Mouse (Mus musculus) limb, embryonic 12.5 days (tissue): ENCODE measurements around the gene Arpp21. TPM values are rescaled to one million over a fixed set of nuclear protein-coding genes. Genes with fewer than 3 reads are reported as not detected.

Experiments used
- ATAC-seq: fragments of 200-750 bp; cut with Nextera tagmentation; 2 replicates; pipeline ENCODE4 v1.8.0; 2017; ENCODE audit warnings: low read depth, moderate TSS enrichment; ENCODE audit not compliant: insufficient number of reproducible peaks, insufficient read depth, low FRiP score, low TSS enrichment
- H3K27ac ChIP-seq: fragments of 300-500 bp; sonication (generic); 2 replicates; pipeline ENCODE4 v1.5.1; 2016; ENCODE audit warnings: mild to moderate bottlenecking, moderate library complexity
- H3K27me3 ChIP-seq: fragments of 300-500 bp; sonication (generic); 2 replicates; pipeline ENCODE4 v1.6.1; 2016; ENCODE audit warnings: mild to moderate bottlenecking, moderate library complexity
- H3K36me3 ChIP-seq: fragments of 300-500 bp; sonication (generic); 2 replicates; pipeline ENCODE4 v1.6.1; 2016; ENCODE audit warnings: mild to moderate bottlenecking, moderate library complexity
- H3K4me1 ChIP-seq: fragments of 300-500 bp; sonication (generic); replicated peaks from 2 replicates; pipeline ENCODE4 v1.6.1; 2016
- H3K4me2 ChIP-seq: fragments of 300-500 bp; sonication (generic); 2 replicates; pipeline ENCODE4 v1.6.1; 2016; ENCODE audit warnings: mild to moderate bottlenecking, moderate library complexity
- H3K4me3 ChIP-seq: fragments of 300-500 bp; sonication (generic); replicated peaks from 2 replicates; pipeline ENCODE4 v1.5.1; 2016; ENCODE audit warnings: mild to moderate bottlenecking
- H3K9ac ChIP-seq: fragments of 300-500 bp; sonication (generic); replicated peaks from 2 replicates; pipeline ENCODE4 v1.6.1; 2016; ENCODE audit warnings: mild to moderate bottlenecking, moderate library complexity
- H3K9me3 ChIP-seq: fragments of 300-500 bp; sonication (generic); 2 replicates; pipeline ENCODE4 v1.6.1; 2016; ENCODE audit warnings: mild to moderate bottlenecking, moderate library complexity
- WGBS: fragments of 180-500 bp; shearing (Covaris S2); methylation state at CpG from one replicate; pipeline ENCODE4 v1.1.7; 2016; 5-methylcytosine and 5-hydroxymethylcytosine counted together
- polyA plus RNA-seq: library from polyadenylated mRNA; unstranded; fragments of >200 nt; fragmentation: Nextera tagmentation; extraction: Ambion mirVana; gene quantifications from 2 replicates; pipeline ENCODE4 v1.2.1, GENCODE M21; 2016

Gene Arpp21
- polyA plus RNA-seq, 1 experiment from 2014 or later = 11.9 TPM

GRCm38 (mm10) chr9:112124667-112125066 lies 111.1 kb downstream of the Arpp21 start:
- Histone ChIP-seq H3K4me1 (peaks cover 13% of the 10 kb centered on the region; the same call in 1 of the 2 replicates), H3K27me3 (peaks cover 10% of the 10 kb centered on the region), H3K27ac (no peak overlapping the region), H3K36me3 (no peaks in the 10 kb centered on the region), H3K4me2 (no peak overlapping the region), H3K9ac (no peak overlapping the region), H3K4me3 (no peak overlapping the region), H3K9me3 (no peaks in the 10 kb centered on the region)
- ATAC-seq = no peak
- WGBS = 41% methylated on average over 10 of the region's 10 CpGs

GRCm38 (mm10) chr9:112124184-112124583 lies 111.6 kb downstream of the Arpp21 start:
- H3K9ac ChIP-seq = no peak overlapping the region
- H3K4me3 ChIP-seq = no peak overlapping the region
- 66% methylated on average over 4 of the region's 4 CpGs for WGBS
- H3K27me3 ChIP-seq = peaks cover 14% of the 10 kb centered on the region
- H3K27ac ChIP-seq = no peak overlapping the region
- no peak for ATAC-seq
- H3K4me2 ChIP-seq = no peak overlapping the region
- peaks cover 14% of the 10 kb centered on the region; the same call in 1 of the 2 replicates for H3K4me1 ChIP-seq
- no peaks in the 10 kb centered on the region for H3K9me3 ChIP-seq
- H3K36me3 ChIP-seq = no peaks in the 10 kb centered on the region

GRCm38 (mm10) chr9:112123421-112123828 lies 112.3 kb downstream of the Arpp21 start:
- ATAC-seq = no peak
- H3K4me2 ChIP-seq = no peak overlapping the region
- H3K4me3 ChIP-seq = no peak overlapping the region
- H3K9ac ChIP-seq = no peak overlapping the region
- H3K9me3 ChIP-seq = no peaks in the 10 kb centered on the region
- H3K36me3 ChIP-seq = no peaks in the 10 kb centered on the region
- H3K27me3 ChIP-seq = peaks cover 17% of the 10 kb centered on the region
- peaks cover 19% of the 10 kb centered on the region; the same call in 1 of the 2 replicates for H3K4me1 ChIP-seq
- no peak overlapping the region for H3K27ac ChIP-seq
- 37% methylated on average over 6 of the region's 6 CpGs for WGBS

- peaks cover 13% of the 10 kb centered on the region for H3K4me1 ChIP-seq
- H3K27me3 ChIP-seq = peaks cover 14% of the 10 kb centered on the region
- H3K9me3 ChIP-seq = no peaks in the 10 kb centered on the region
- H3K27ac ChIP-seq = no peak overlapping the region
- H3K4me2 ChIP-seq = peak overlapping the region; percentile 75; the same call in 1 of the 2 replicates
- WGBS = 40% methylated on average over 3 of the region's 3 CpGs
- no peak overlapping the region for H3K9ac ChIP-seq
- ATAC-seq = no peak
- no peak overlapping the region for H3K4me3 ChIP-seq
- H3K36me3 ChIP-seq = no peaks in the 10 kb centered on the region
Measured at GRCm38 (mm10) chr9:112119535-112119934, 116.2 kb downstream of the Arpp21 start.

- Histone ChIP-seq H3K9ac (peak overlapping the region; percentile 40; the same call in 1 of the 2 replicates), H3K9me3 (no peaks in the 10 kb centered on the region), H3K4me1 (peaks cover 12% of the 10 kb centered on the region), H3K27me3 (peaks cover 12% of the 10 kb centered on the region), H3K4me3 (peak overlapping the region; percentile 31; the same call in 1 of the 2 replicates), H3K27ac (no peak overlapping the region), H3K4me2 (peak overlapping the region; percentile 75), H3K36me3 (no peaks in the 10 kb centered on the region)
- 20% methylated on average over 7 of the region's 7 CpGs for whole genome bisulfite sequencing
- no peak for ATAC-seq
Measured at GRCm38 (mm10) chr9:112119106-112119433, 116.7 kb downstream of the Arpp21 start.

GRCm38 (mm10) chr9:112118411-112119105 lies 117.2 kb downstream of the Arpp21 start:
- peak; percentile 84; the same call in 1 of the 2 replicates for ATAC-seq
- H3K4me2 ChIP-seq = peak overlapping the region; percentile 75
- peaks cover 12% of the 10 kb centered on the region for H3K4me1 ChIP-seq
- no peaks in the 10 kb centered on the region for H3K9me3 ChIP-seq
- H3K36me3 ChIP-seq = no peaks in the 10 kb centered on the region
- peak overlapping the region; percentile 31 for H3K4me3 ChIP-seq
- WGBS = 2% methylated on average over 22 of the region's 22 CpGs
- H3K9ac ChIP-seq = peak overlapping the region; percentile 40
- H3K27me3 ChIP-seq = peaks cover 12% of the 10 kb centered on the region
- H3K27ac ChIP-seq = 0 out of 2 replicates have a peak overlapping the region, but pooled peaks have one; percentile 45

GRCm38 (mm10) chr9:112117632-112118410 lies 117.9 kb downstream of the Arpp21 start:
- Histone ChIP-seq H3K4me2 (peak overlapping the region; percentile 75), H3K9me3 (no peaks in the 10 kb centered on the region), H3K4me1 (peaks cover 12% of the 10 kb centered on the region), H3K4me3 (peak overlapping the region; percentile 31), H3K27ac (no peak overlapping the region), H3K27me3 (peaks cover 12% of the 10 kb centered on the region), H3K36me3 (no peaks in the 10 kb centered on the region), H3K9ac (peak overlapping the region; percentile 40)
- WGBS = 33% methylated on average over 15 of the region's 15 CpGs
- no peak for ATAC-seq

GRCm38 (mm10) chr9:112111610-112112009 lies 124.1 kb downstream of the Arpp21 start:
- no peak overlapping the region for H3K4me2 ChIP-seq
- H3K9ac ChIP-seq = no peak overlapping the region
- H3K27me3 ChIP-seq = no peaks in the 10 kb centered on the region
- no peak for ATAC-seq
- no peaks in the 10 kb centered on the region for H3K36me3 ChIP-seq
- no peak overlapping the region for H3K4me3 ChIP-seq
- no peak overlapping the region for H3K27ac ChIP-seq
- WGBS = 86% methylated on average over 5 of the region's 5 CpGs
- no peaks in the 10 kb centered on the region for H3K4me1 ChIP-seq
- H3K9me3 ChIP-seq = no peaks in the 10 kb centered on the region

GRCm38 (mm10) chr9:112102852-112103192 lies 132.9 kb downstream of the Arpp21 start:
- Histone ChIP-seq H3K9me3 (no peaks in the 10 kb centered on the region), H3K36me3 (no peaks in the 10 kb centered on the region), H3K27ac (no peak overlapping the region), H3K4me1 (0 out of 2 replicates have a peak, but pooled peaks cover 4% of the 10 kb centered on the region), H3K9ac (no peak overlapping the region), H3K4me2 (no peak overlapping the region), H3K27me3 (no peaks in the 10 kb centered on the region), H3K4me3 (no peak overlapping the region)
- no peak for ATAC-seq
- 86% methylated on average over 2 of the region's 2 CpGs for WGBS

- Histone ChIP-seq H3K27me3 (no peaks in the 10 kb centered on the region), H3K36me3 (no peaks in the 10 kb centered on the region), H3K4me3 (no peak overlapping the region), H3K9me3 (no peaks in the 10 kb centered on the region), H3K9ac (no peak overlapping the region), H3K4me2 (no peak overlapping the region), H3K4me1 (0 out of 2 replicates have a peak, but pooled peaks cover 4% of the 10 kb centered on the region), H3K27ac (no peak overlapping the region)
- WGBS = 53% methylated on average over 6 of the region's 6 CpGs
- ATAC-seq = no peak
Measured at GRCm38 (mm10) chr9:112102155-112102851, 133.4 kb downstream of the Arpp21 start.
